Mouse (Mus musculus) spleen, postnatal 10 days (tissue): ENCODE measurements at regions not wholly inside any gene's neighbourhood (a gene's known extent, or its start where the extent isn't known, plus 50 kb on each side); places are given as distances from the start of the nearest gene placed in this dataset.
A peak's percentile ranks its signal among the peaks of the same experiment; 100 is the strongest.

ENCODE experiments used
- DNase-seq, 2 experiments: peaks; one replicate each; pipeline ENCODE4 v3.0.0; 2021 to 2022; ENCODE audit warnings: low spot score in 2 of 2

GRCm38 (mm10) chrX:136321692-136322091, 51.6 kb downstream of the Bex3 start:
- DNase-seq = peak; percentile 25 to 55

DNA sequence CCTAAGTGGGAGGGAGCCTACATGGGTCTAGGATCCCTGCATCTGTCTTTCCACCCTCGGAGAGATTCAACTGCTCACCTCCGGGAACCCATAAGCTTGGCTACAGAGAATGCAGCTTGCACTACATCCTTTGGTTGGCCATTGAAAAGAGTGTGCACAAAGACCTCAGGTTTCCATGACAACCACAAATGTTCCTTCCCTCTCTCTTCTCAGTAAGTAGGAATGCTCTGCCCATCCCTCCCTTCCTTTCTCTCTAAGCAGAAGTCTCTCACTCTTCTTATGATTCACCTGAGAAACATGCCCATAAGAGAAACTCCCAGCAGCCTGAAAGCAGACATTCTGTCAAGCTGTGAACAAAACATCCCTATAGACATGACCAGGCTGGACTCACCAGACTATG, 95.8 kb downstream of the Bex3 start:
- DNase-seq = no peak
